Mouse (Mus musculus): Measurements from ENCODE around the gene Hesx1. TPM values are rescaled to one million over a fixed set of nuclear protein-coding genes. Genes with fewer than 3 reads are reported as not detected.

Hesx1 gene
- total and polyA plus RNA-seq, 2 experiments from 2014 or later: 0.16 to 0.88 TPM

- Histone ChIP-seq H3K4me3 (ENCODE audit: low read depth, low read length) (no peak overlapping the region), H3K27me3 (ENCODE audit: insufficient read depth, low read length) (no peaks in the 10 kb centered on the region), H3K36me3 (ENCODE audit: insufficient read depth, low read length) (no peaks in the 10 kb centered on the region), H3K4me2 (ENCODE audit: low read depth, low read length, poor library complexity, severe bottlenecking) (no peak overlapping the region), H3K27ac (ENCODE audit: low read depth, low read length) (no peak overlapping the region), H3K9me3 (ENCODE audit: low read length) (no peaks in the 10 kb centered on the region), H3K4me1 (ENCODE audit: insufficient read depth, low read length) (no peaks in the 10 kb centered on the region), H3K9ac (replicated peaks; ENCODE audit: low read length, poor library complexity, severe bottlenecking) (no peak overlapping the region)
- 96% methylated on average over 2 of the region's 2 CpGs for WGBS
- DNase-seq (ENCODE audit: low spot score) (no peak), ATAC-seq (ENCODE audit: low FRiP score) (no peak)
- TF ChIP-seq CTCF (IDR thresholded peaks at IDR 0.05): no peak
Measured at GRCm38 (mm10) chr14:27017936-27018335, 23.7 kb downstream of the Hesx1 start.

DNA sequence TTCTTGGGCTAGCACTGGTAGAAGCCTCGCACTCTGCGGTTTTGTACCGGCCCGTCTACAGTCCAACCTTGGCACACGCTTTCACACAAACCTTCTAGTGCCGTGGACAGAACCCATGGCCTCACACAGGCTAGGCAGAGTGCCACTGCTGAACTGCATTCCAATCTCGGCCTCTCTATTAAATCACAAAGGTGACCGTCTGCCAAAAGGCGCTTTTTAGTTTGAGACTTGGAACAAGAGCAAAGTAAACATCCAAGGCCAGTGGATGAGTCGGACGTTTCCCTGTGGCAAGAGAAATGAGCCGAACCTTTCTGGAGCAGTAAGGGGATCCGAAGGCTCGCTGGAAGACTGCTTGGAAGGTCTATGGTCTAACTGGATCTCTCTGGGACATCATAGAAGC lies 25.6 kb downstream of the Hesx1 start:
- Histone ChIP-seq H3K4me2 (ENCODE audit: low read depth, low read length, poor library complexity, severe bottlenecking) (no peak overlapping the region), H3K9ac (replicated peaks; ENCODE audit: low read length, poor library complexity, severe bottlenecking) (no peak overlapping the region), H3K27ac (ENCODE audit: low read depth, low read length) (no peak overlapping the region), H3K4me3 (ENCODE audit: low read depth, low read length) (no peak overlapping the region), H3K4me1 (ENCODE audit: insufficient read depth, low read length) (no peaks in the 10 kb centered on the region), H3K36me3 (ENCODE audit: insufficient read depth, low read length) (no peaks in the 10 kb centered on the region), H3K27me3 (ENCODE audit: insufficient read depth, low read length) (no peaks in the 10 kb centered on the region), H3K9me3 (ENCODE audit: low read length) (no peaks in the 10 kb centered on the region)
- WGBS: 84% methylated on average over 14 of the region's 14 CpGs
- no peak for TF ChIP-seq CTCF (IDR thresholded peaks at IDR 0.05)
- DNase-seq (ENCODE audit: low spot score) (no peak), ATAC-seq (ENCODE audit: low FRiP score) (no peak)

DNA sequence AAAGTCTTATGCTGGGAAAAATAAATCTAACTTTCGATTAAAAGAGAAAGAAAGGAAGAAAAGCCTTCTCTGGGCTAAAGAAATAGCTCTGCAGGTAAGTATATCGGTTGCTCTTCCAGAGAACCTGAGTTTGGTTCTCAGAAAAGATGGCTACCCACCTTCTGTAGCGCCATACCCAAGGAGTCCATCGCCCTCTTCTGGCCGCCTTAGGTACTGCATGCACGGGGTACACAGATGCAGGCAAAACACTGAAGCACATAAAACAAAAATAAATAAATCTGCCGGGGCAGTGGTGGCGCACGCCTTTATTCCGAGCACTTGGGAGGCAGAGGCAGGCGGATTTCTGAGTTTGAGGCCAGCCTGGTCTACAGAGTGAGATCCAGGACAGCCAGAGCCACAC lies 28.7 kb downstream of the Hesx1 start:
- no peaks in the 10 kb centered on the region for H3K9me3 ChIP-seq (ENCODE audit: low read length)
- H3K27ac ChIP-seq (ENCODE audit: low read depth, low read length): no peak overlapping the region
- no peak overlapping the region for H3K9ac ChIP-seq (replicated peaks; ENCODE audit: low read length, poor library complexity, severe bottlenecking)
- no peak for ATAC-seq (ENCODE audit: low FRiP score)
- H3K4me2 ChIP-seq (ENCODE audit: low read depth, low read length, poor library complexity, severe bottlenecking): no peak overlapping the region
- no peaks in the 10 kb centered on the region for H3K4me1 ChIP-seq (ENCODE audit: insufficient read depth, low read length)
- WGBS: 45% methylated on average over 11 of the region's 11 CpGs
- H3K36me3 ChIP-seq (ENCODE audit: insufficient read depth, low read length): no peaks in the 10 kb centered on the region
- peak; percentile 74 for TF ChIP-seq CTCF (IDR thresholded peaks at IDR 0.05)
- H3K27me3 ChIP-seq (ENCODE audit: insufficient read depth, low read length): no peaks in the 10 kb centered on the region
- DNase-seq (ENCODE audit: low spot score): no peak
- no peak overlapping the region for H3K4me3 ChIP-seq (ENCODE audit: low read depth, low read length)

DNA sequence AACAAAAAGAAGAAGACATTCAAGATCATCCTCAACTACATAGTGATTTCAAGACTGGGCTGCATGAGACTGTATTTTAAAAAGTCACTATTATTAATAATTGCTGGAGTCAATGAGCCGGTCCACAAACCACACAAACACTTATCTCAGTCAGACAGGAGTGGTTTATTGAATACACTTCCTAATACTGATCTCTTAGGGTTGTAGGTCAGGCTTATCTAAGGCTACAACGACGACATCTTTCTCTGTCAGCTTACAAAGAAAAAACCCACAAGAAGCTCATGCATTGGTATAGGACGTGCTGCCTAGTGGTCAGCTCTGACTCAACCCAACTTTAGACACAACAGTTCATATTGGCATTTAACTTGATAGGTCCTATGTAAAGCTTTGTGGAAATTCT lies 30.4 kb downstream of the Hesx1 start:
- Histone ChIP-seq H3K36me3 (ENCODE audit: insufficient read depth, low read length) (no peaks in the 10 kb centered on the region), H3K27ac (ENCODE audit: low read depth, low read length) (no peak overlapping the region), H3K4me2 (ENCODE audit: low read depth, low read length, poor library complexity, severe bottlenecking) (no peak overlapping the region), H3K9me3 (ENCODE audit: low read length) (no peaks in the 10 kb centered on the region), H3K9ac (replicated peaks; ENCODE audit: low read length, poor library complexity, severe bottlenecking) (no peak overlapping the region), H3K4me3 (ENCODE audit: low read depth, low read length) (no peak overlapping the region), H3K4me1 (ENCODE audit: insufficient read depth, low read length) (no peaks in the 10 kb centered on the region), H3K27me3 (ENCODE audit: insufficient read depth, low read length) (no peaks in the 10 kb centered on the region)
- 87% methylated on average over 4 of the region's 4 CpGs for WGBS
- ATAC-seq (ENCODE audit: low FRiP score) (no peak), DNase-seq (ENCODE audit: low spot score) (no peak)
- no peak for TF ChIP-seq CTCF (IDR thresholded peaks at IDR 0.05)

DNA sequence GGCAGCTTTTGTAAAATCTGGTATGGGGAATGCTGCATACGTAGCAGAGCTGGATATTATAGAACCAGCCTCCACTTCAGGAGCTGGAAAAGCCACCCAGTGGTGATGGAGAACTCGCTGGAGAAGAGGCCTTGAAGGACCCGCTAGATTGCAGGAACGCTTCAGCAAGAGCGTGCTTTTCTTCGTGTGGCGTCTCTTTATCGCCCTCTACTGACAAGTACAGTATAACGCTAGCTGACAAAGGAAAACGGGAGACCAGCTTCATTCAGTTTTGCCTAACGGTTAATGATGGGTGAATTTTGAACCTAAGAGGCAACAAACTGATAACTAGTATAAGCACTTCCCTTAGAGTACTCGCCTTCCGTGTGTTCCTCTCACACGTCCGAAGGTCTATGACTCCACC lies 35.6 kb downstream of the Hesx1 start:
- no peak overlapping the region for H3K4me3 ChIP-seq (ENCODE audit: low read depth, low read length)
- H3K27ac ChIP-seq (ENCODE audit: low read depth, low read length): 0 out of 2 replicates have a peak overlapping the region, but pooled peaks have one; percentile 43
- peak; percentile 70; the same call in 1 of the 2 replicates for ATAC-seq (ENCODE audit: low FRiP score)
- H3K4me2 ChIP-seq (ENCODE audit: low read depth, low read length, poor library complexity, severe bottlenecking): no peak overlapping the region
- TF ChIP-seq CTCF (IDR thresholded peaks at IDR 0.05): peak; percentile 89
- H3K4me1 ChIP-seq (ENCODE audit: insufficient read depth, low read length): no peaks in the 10 kb centered on the region
- DNase-seq (ENCODE audit: low spot score): peak; percentile 94
- 2% methylated on average over 15 of the region's 15 CpGs for WGBS
- no peak overlapping the region for H3K9ac ChIP-seq (replicated peaks; ENCODE audit: low read length, poor library complexity, severe bottlenecking)
- no peaks in the 10 kb centered on the region for H3K9me3 ChIP-seq (ENCODE audit: low read length)
- H3K27me3 ChIP-seq (ENCODE audit: insufficient read depth, low read length): no peaks in the 10 kb centered on the region
- no peaks in the 10 kb centered on the region for H3K36me3 ChIP-seq (ENCODE audit: insufficient read depth, low read length)

DNA sequence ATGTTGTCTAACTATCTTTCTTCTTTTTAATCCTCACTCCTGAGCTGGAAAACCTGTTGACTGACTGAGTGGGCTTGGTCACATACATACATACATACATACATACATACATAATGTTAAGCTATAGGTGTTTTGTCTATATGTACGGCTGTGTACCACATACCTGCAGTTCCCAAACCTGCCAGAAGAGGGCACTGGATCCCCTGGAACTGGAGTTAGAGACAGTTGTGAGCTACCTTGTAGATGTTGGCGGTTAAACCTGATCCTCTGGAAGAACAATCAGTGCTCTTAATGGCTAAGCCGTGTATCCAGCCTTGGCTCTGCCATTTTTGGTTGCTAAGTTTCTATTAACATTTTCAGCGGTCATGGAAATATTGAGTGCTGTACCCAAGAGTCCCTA lies 36.9 kb downstream of the Hesx1 start:
- no peaks in the 10 kb centered on the region for H3K36me3 ChIP-seq (ENCODE audit: insufficient read depth, low read length)
- peak; percentile 85 for TF ChIP-seq CTCF (IDR thresholded peaks at IDR 0.05)
- H3K4me3 ChIP-seq (ENCODE audit: low read depth, low read length): no peak overlapping the region
- no peaks in the 10 kb centered on the region for H3K27me3 ChIP-seq (ENCODE audit: insufficient read depth, low read length)
- no peak overlapping the region for H3K27ac ChIP-seq (ENCODE audit: low read depth, low read length)
- WGBS: 7% methylated on average over 4 of the region's 4 CpGs
- H3K9me3 ChIP-seq (ENCODE audit: low read length): no peaks in the 10 kb centered on the region
- no peak overlapping the region for H3K4me2 ChIP-seq (ENCODE audit: low read depth, low read length, poor library complexity, severe bottlenecking)
- peak; percentile 45 for DNase-seq (ENCODE audit: low spot score)
- no peaks in the 10 kb centered on the region for H3K4me1 ChIP-seq (ENCODE audit: insufficient read depth, low read length)
- H3K9ac ChIP-seq (replicated peaks; ENCODE audit: low read length, poor library complexity, severe bottlenecking): no peak overlapping the region
- no peak for ATAC-seq (ENCODE audit: low FRiP score)
